Mouse (Mus musculus): ENCODE measurements at regions not wholly inside any gene's neighbourhood (a gene's known extent, or its start where the extent isn't known, plus 50 kb on each side); places are given as distances from the start of the nearest gene placed in this dataset.

DNA sequence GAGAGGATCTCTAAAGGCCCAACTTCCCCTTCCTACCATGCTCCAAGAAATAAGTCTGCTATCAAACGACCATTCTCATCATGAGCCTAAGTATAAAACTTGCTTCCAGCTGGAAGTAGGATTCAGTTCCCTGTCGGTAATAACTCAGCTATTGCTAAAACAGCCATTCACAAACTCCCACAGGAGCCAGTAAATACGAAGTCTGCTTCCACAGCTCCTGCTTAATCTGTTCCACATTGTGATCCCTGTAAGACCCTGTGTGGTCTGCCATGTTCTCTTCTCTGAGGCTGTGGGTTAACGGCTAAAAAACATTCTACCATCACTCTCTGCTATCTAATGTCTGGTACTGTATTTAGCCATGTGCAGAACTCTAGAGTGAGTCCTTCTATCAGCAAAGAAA lies 72.9 kb upstream of the Snx19 start:
- no peaks in the 10 kb centered on the region for H3K4me1 ChIP-seq (replicated peaks; ENCODE audit: control insufficient read depth in 2 of 2, insufficient read depth in 2 of 2, low read length in 1 of 2)
- H3K4me3 ChIP-seq (ENCODE audit: insufficient read depth in 1 of 2, low read depth in 2 of 2, low read length in 2 of 2) = no peak overlapping the region
- no peak for TF ChIP-seq CTCF (IDR thresholded peaks at IDR 0.05; ENCODE audit: low read depth)
- no peak for TF ChIP-seq EP300 (IDR thresholded peaks at IDR 0.05; ENCODE audit: low read depth)
- no peak overlapping the region for H3K27ac ChIP-seq
- no peak overlapping the region for H3K4me2 ChIP-seq (ENCODE audit: low read depth)
- WGBS (ENCODE audit: insufficient replicate concordance) = 51% methylated on average over 4 of the region's 4 CpGs
- DNase-seq (ENCODE audit: low read depth in 3 of 3, low spot score in 3 of 3) (no peak), ATAC-seq (ENCODE audit: insufficient read depth) (no peak)
- no peaks in the 10 kb centered on the region for H3K27me3 ChIP-seq (ENCODE audit: control insufficient read depth, insufficient read depth, low read length)
- H3K36me3 ChIP-seq (replicated peaks; ENCODE audit: control insufficient read depth, insufficient read depth, low read depth) = no peaks in the 10 kb centered on the region
- H3K9ac ChIP-seq (replicated peaks) = no peak overlapping the region
- H3K9me3 ChIP-seq (ENCODE audit: control insufficient read depth, low read length) = no peaks in the 10 kb centered on the region

DNA sequence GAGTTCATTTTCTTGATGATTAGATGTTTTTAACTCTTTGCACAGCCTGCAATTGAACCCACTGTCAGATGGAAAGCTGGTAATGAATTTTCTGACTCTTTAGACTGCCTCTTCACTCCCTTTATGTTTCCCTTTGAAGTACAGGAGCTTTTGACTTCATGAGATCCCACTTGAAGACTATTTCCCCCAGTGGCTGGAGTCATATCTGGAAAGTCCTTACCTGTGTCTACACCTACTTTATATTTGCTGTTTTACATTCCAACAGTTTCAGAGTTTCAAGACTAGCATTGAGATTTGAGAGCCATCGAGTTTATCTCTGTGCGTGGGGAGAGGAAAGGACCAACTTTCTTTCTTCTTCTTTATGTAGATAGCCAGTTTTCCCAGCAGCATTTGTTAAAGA lies 71.3 kb upstream of the Snx19 start:
- no peaks in the 10 kb centered on the region for H3K27me3 ChIP-seq (ENCODE audit: control insufficient read depth, insufficient read depth, low read length)
- WGBS (ENCODE audit: insufficient replicate concordance) = 60% methylated on average over 2 of the region's 2 CpGs
- ATAC-seq (ENCODE audit: insufficient read depth) = no peak
- H3K4me2 ChIP-seq (ENCODE audit: low read depth) = no peak overlapping the region
- no peak overlapping the region for H3K27ac ChIP-seq
- no peak for TF ChIP-seq CTCF (IDR thresholded peaks at IDR 0.05; ENCODE audit: low read depth)
- TF ChIP-seq EP300 (IDR thresholded peaks at IDR 0.05; ENCODE audit: low read depth) = no peak
- no peaks in the 10 kb centered on the region for H3K9me3 ChIP-seq (ENCODE audit: control insufficient read depth, low read length)
- H3K4me3 ChIP-seq (ENCODE audit: insufficient read depth in 1 of 2, low read depth in 2 of 2, low read length in 2 of 2) = no peak overlapping the region
- DNase-seq (ENCODE audit: low read depth in 3 of 3, low spot score in 3 of 3) = no peak
- H3K36me3 ChIP-seq (replicated peaks; ENCODE audit: control insufficient read depth, insufficient read depth, low read depth) = no peaks in the 10 kb centered on the region
- no peak overlapping the region for H3K9ac ChIP-seq (replicated peaks)
- no peaks in the 10 kb centered on the region for H3K4me1 ChIP-seq (replicated peaks; ENCODE audit: control insufficient read depth in 2 of 2, insufficient read depth in 2 of 2, low read length in 1 of 2)

DNA sequence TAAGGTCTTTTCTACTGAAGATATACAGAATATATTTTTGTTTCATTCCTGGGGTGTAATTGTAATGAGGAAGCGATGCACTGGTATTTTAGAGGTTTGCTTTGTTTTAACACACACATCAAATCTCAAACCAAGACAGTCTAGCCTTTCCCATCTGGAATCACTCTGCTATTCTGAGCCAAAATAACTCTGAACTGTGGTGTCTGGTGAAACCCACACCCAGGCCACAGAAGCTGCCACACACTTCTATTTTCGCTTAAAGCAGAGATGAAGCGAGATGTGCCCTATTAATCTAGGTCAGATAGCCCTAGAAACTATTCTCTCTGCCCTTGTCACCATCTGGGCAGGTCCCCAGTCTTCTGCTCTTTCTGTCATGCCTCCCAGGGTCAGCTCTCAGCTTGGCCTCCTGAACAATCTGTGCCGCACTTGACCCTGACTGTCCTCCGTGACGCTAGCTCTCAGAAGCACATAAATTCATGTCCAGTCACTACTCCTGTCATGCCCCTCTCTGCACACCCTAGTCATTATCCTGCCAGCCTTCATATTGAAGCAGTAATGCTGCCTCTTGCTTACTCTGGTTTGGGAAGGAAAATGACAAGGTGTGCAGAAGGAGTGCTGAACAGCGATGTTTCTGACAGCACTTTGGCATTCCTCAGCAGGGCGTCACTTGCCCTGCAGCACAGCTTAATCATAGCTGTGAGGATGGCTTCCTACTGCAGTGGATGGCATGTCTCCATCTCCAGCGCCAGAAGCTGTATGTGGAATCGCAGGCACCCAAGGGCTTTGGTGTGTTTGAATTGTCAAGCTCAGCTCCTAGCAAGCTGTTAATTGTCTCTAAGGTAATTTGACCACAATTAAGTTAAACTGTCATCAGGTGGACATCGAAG lies 57.1 kb upstream of the Snx19 start:
- no peaks in the 10 kb centered on the region for H3K9me3 ChIP-seq (ENCODE audit: control insufficient read depth, low read length)
- ATAC-seq (ENCODE audit: insufficient read depth) = no peak
- H3K27ac ChIP-seq = no peak overlapping the region
- no peak overlapping the region for H3K4me3 ChIP-seq (ENCODE audit: insufficient read depth in 1 of 2, low read depth in 2 of 2, low read length in 2 of 2)
- no peak overlapping the region for H3K9ac ChIP-seq (replicated peaks)
- WGBS (ENCODE audit: insufficient replicate concordance) = 66% methylated on average over 11 of the region's 11 CpGs
- no peak overlapping the region for H3K4me2 ChIP-seq (ENCODE audit: low read depth)
- H3K4me1 ChIP-seq (replicated peaks; ENCODE audit: control insufficient read depth in 2 of 2, insufficient read depth in 2 of 2, low read length in 1 of 2) = no peaks in the 10 kb centered on the region
- H3K27me3 ChIP-seq (ENCODE audit: control insufficient read depth, insufficient read depth, low read length) = no peaks in the 10 kb centered on the region
- no peak for TF ChIP-seq EP300 (IDR thresholded peaks at IDR 0.05; ENCODE audit: low read depth)
- TF ChIP-seq CTCF (IDR thresholded peaks at IDR 0.05; ENCODE audit: low read depth) = no peak
- H3K36me3 ChIP-seq (replicated peaks; ENCODE audit: control insufficient read depth, insufficient read depth, low read depth) = no peaks in the 10 kb centered on the region
- DNase-seq (ENCODE audit: low read depth in 3 of 3, low spot score in 3 of 3) = no peak

DNA sequence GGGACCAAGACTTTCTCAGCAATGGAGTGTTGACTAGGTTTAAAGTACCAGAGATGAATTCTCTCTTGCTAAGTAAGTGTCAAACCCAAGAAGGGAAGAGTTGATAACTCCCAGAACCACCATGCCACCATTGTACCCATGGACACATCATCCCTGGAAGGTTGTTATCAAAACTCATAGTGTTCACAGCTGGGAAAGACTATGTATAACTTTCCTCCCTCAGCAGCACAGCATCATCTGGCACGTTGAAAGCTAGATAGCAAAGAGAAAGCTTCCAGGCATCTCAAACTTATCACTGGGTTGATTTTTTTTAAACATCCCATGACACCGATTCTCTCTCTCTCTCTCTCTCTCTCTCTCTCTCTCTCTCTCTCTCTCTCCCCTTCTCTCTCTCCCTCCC lies 56.1 kb upstream of the Snx19 start:
- DNase-seq (ENCODE audit: low read depth in 3 of 3, low spot score in 3 of 3) = no peak
- Histone ChIP-seq H3K4me2 (ENCODE audit: low read depth) (no peak overlapping the region), H3K4me1 (replicated peaks; ENCODE audit: control insufficient read depth in 2 of 2, insufficient read depth in 2 of 2, low read length in 1 of 2) (no peaks in the 10 kb centered on the region), H3K27me3 (ENCODE audit: control insufficient read depth, insufficient read depth, low read length) (no peaks in the 10 kb centered on the region), H3K9ac (replicated peaks) (no peak overlapping the region), H3K36me3 (replicated peaks; ENCODE audit: control insufficient read depth, insufficient read depth, low read depth) (no peaks in the 10 kb centered on the region), H3K27ac (no peak overlapping the region), H3K9me3 (ENCODE audit: control insufficient read depth, low read length) (no peaks in the 10 kb centered on the region), H3K4me3 (ENCODE audit: insufficient read depth in 1 of 2, low read depth in 2 of 2, low read length in 2 of 2) (no peak overlapping the region)
- ATAC-seq (ENCODE audit: insufficient read depth) = no peak
- WGBS (ENCODE audit: insufficient replicate concordance) = 55% methylated on average over 2 of the region's 2 CpGs
- TF ChIP-seq EP300 (IDR thresholded peaks at IDR 0.05; ENCODE audit: low read depth) (no peak), CTCF (IDR thresholded peaks at IDR 0.05; ENCODE audit: low read depth) (no peak)

DNA sequence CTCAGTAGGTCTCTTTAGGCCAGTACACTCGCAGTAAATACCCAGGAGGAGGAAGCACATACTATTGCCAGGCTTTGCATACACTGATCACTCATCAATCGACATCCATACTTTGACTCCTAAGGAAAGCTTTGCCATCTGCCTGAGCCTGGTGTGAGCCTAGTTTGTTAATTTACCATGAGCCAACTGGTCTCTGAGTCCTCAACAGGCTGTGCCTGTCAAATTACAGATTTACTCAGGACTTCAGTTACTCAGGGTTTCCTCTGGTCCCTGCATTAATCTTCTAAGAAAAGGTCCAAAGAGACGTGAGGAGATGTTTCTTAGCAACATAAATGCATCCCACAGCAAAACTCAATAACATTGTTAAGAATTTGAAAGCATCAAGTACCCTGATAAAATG lies 50.0 kb upstream of the Snx19 start:
- Histone ChIP-seq H3K27me3 (ENCODE audit: control insufficient read depth, insufficient read depth, low read length) (no peaks in the 10 kb centered on the region), H3K27ac (no peak overlapping the region), H3K4me2 (ENCODE audit: low read depth) (no peak overlapping the region), H3K4me3 (ENCODE audit: insufficient read depth in 1 of 2, low read depth in 2 of 2, low read length in 2 of 2) (no peak overlapping the region), H3K36me3 (replicated peaks; ENCODE audit: control insufficient read depth, insufficient read depth, low read depth) (no peaks in the 10 kb centered on the region), H3K9me3 (ENCODE audit: control insufficient read depth, low read length) (no peaks in the 10 kb centered on the region), H3K9ac (replicated peaks) (no peak overlapping the region), H3K4me1 (replicated peaks; ENCODE audit: control insufficient read depth in 2 of 2, insufficient read depth in 2 of 2, low read length in 1 of 2) (no peaks in the 10 kb centered on the region)
- ATAC-seq (ENCODE audit: insufficient read depth) (no peak), DNase-seq (ENCODE audit: low read depth in 3 of 3, low spot score in 3 of 3) (no peak)
- no peak for TF ChIP-seq CTCF (IDR thresholded peaks at IDR 0.05; ENCODE audit: low read depth)
- no peak for TF ChIP-seq EP300 (IDR thresholded peaks at IDR 0.05; ENCODE audit: low read depth)
- WGBS (ENCODE audit: insufficient replicate concordance) = 32% methylated on average over 3 of the region's 3 CpGs

All from liver, embryonic 14.5 days (tissue).